Mouse (Mus musculus): ENCODE data around the gene Sdf2. TPM values are rescaled to one million over a fixed set of nuclear protein-coding genes. Genes with fewer than 3 reads are reported as not detected.

Gene Sdf2
- polyA plus RNA-seq, 1 experiment = 125 TPM

GRCm38 (mm10) chr11:78289146-78289763, 43.7 kb downstream of the Sdf2 start:
- H3K4me1 ChIP-seq (ENCODE audit: control insufficient read depth, insufficient read depth, insufficient read length, low read length) = peaks cover 5% of the 10 kb centered on the region; the same call in 1 of the 2 replicates
- H3K27ac ChIP-seq (ENCODE audit: insufficient read depth, low read depth, low read length) = peak overlapping the region; percentile 39
- no peak overlapping the region for H3K4me3 ChIP-seq (ENCODE audit: low read depth, low read length)
- no peak for TF ChIP-seq CTCF (IDR thresholded peaks at IDR 0.05; ENCODE audit: extremely low read depth, insufficient read length, insufficient replicate concordance, low read depth, low read length)
- no peak for TF ChIP-seq POLR2A (IDR thresholded peaks at IDR 0.05; ENCODE audit: low read depth, low read length)
- peaks cover 61% of the 10 kb centered on the region for H3K36me3 ChIP-seq (ENCODE audit: control insufficient read depth, insufficient read depth, low read length)
- H3K27me3 ChIP-seq (ENCODE audit: control insufficient read depth, insufficient read depth, low read length) = no peaks in the 10 kb centered on the region
- 31% methylated on average over 7 of the region's 7 CpGs for WGBS

GRCm38 (mm10) chr11:78290654-78291053, 45.1 kb downstream of the Sdf2 start, which contains the start of gene BC030499:
Gene BC030499 (plus strand): TSS chr11:78290841.
- TF ChIP-seq POLR2A (IDR thresholded peaks at IDR 0.05; ENCODE audit: low read depth, low read length) = no peak
- TF ChIP-seq CTCF (IDR thresholded peaks at IDR 0.05; ENCODE audit: extremely low read depth, insufficient read length, insufficient replicate concordance, low read depth, low read length) = no peak
- Histone ChIP-seq H3K27ac (ENCODE audit: insufficient read depth, low read depth, low read length) (0 out of 2 replicates have a peak within 1 kb of the TSS, but pooled peaks have one; percentile 11), H3K4me1 (ENCODE audit: control insufficient read depth, insufficient read depth, insufficient read length, low read length) (peaks cover 6% of the 10 kb centered on the region; the same call in 1 of the 2 replicates), H3K27me3 (ENCODE audit: control insufficient read depth, insufficient read depth, low read length) (no peaks in the 10 kb centered on the region), H3K36me3 (ENCODE audit: control insufficient read depth, insufficient read depth, low read length) (peaks cover 48% of the 10 kb centered on the region), H3K4me3 (ENCODE audit: low read depth, low read length) (no peak within 1 kb of the TSS)
- 91% methylated on average over 4 of the region's 4 CpGs for WGBS

GRCm38 (mm10) chr11:78294585-78294984, 49.0 kb downstream of the Sdf2 start:
- TF ChIP-seq CTCF (IDR thresholded peaks at IDR 0.05; ENCODE audit: extremely low read depth, insufficient read length, insufficient replicate concordance, low read depth, low read length) (no peak), POLR2A (IDR thresholded peaks at IDR 0.05; ENCODE audit: low read depth, low read length) (no peak)
- H3K27ac ChIP-seq (ENCODE audit: insufficient read depth, low read depth, low read length) = no peak overlapping the region; the same call in 1 of the 2 replicates
- whole genome bisulfite sequencing = 65% methylated on average over 6 of the region's 6 CpGs

DNA sequence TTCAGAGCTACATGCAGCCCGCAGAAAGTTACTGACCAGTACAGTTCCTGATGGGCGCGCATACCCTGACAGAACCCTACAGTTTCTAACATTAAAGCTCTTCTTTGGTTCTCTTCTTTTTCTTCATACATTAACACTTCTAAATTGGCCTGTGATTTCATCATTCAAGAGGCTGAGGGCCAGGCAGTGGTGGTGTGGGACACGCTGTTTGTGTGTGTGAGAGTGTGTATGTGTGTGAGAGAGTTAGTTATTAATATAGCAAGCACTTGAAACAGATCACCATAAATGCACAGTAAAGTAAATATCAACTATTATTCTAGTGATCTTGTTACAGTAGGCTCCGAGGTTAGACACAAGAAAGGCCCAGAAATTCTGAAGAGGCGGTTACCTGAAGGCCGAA, 55.4 kb downstream of the Sdf2 start:
- TF ChIP-seq POLR2A (IDR thresholded peaks at IDR 0.05; ENCODE audit: low read depth, low read length) (no peak), CTCF (IDR thresholded peaks at IDR 0.05; ENCODE audit: extremely low read depth, insufficient read length, insufficient replicate concordance, low read depth, low read length) (no peak)
- Histone ChIP-seq H3K27me3 (ENCODE audit: control insufficient read depth, insufficient read depth, low read length) (no peaks in the 10 kb centered on the region), H3K4me3 (ENCODE audit: low read depth, low read length) (peak overlapping the region; percentile 80), H3K36me3 (ENCODE audit: control insufficient read depth, insufficient read depth, low read length) (peaks cover 4% of the 10 kb centered on the region; the same call in 1 of the 2 replicates), H3K27ac (ENCODE audit: insufficient read depth, low read depth, low read length) (no peak overlapping the region), H3K4me1 (ENCODE audit: control insufficient read depth, insufficient read depth, insufficient read length, low read length) (peaks cover 2% of the 10 kb centered on the region; the same call in 1 of the 2 replicates)
- 63% methylated on average over 7 of the region's 7 CpGs for WGBS

More at GRCm38 (mm10) chr11:78294585-78294984, 49.0 kb downstream of the Sdf2 start:
- Histone ChIP-seq H3K4me1 (ENCODE audit: control insufficient read depth, insufficient read depth, insufficient read length, low read length) (peaks cover 3% of the 10 kb centered on the region; the same call in 1 of the 2 replicates), H3K27me3 (ENCODE audit: control insufficient read depth, insufficient read depth, low read length) (no peaks in the 10 kb centered on the region), H3K4me3 (ENCODE audit: low read depth, low read length) (no peak overlapping the region), H3K36me3 (ENCODE audit: control insufficient read depth, insufficient read depth, low read length) (peaks cover 17% of the 10 kb centered on the region)

DNA sequence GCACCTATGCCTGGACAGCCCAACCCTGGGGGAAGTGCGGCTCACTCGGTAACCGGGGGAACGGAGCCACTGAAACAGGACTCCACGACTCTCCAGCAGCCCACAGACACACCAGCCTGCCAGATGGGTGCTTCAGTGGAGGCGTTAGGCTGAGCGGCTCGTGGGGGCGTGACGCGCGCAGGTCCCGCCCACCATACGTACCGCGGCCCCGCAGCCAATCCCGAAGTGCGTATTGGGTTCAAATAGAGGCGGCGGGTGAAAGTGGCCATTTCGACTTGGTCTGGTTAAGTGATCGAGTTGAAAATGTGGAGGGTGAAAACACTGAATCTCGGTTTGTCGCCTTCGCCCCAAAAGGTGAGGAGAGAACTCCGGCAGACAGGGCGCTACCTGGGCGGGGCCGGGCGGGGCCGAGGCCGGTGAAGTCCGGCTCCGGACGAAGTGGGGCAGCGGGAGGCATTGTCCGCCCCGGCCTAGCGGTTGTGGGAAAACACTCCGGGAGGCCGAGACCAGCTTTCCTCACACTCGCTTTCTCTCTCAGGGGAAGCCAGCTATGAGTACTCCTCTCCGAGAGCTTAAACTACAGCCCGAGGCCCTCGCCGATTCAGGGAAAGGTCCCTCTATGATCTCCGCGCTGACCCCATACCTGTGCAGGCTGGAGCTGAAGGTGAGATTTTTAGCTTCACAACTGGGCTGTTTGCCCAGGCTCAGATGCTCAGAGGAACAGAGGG, 56.0 kb downstream of the Sdf2 start, which contains the start of gene Spag5:
TSS of gene Spag5 (plus strand) at position 173 of the 728 bp plus-strand sequence.
- H3K27ac ChIP-seq (ENCODE audit: insufficient read depth, low read depth, low read length) = no peak within 1 kb of the TSS
- no peaks in the 10 kb centered on the region for H3K27me3 ChIP-seq (ENCODE audit: control insufficient read depth, insufficient read depth, low read length)
- peaks cover 4% of the 10 kb centered on the region; the same call in 1 of the 2 replicates for H3K36me3 ChIP-seq (ENCODE audit: control insufficient read depth, insufficient read depth, low read length)
- WGBS = under 1% methylated on average over 49 of the region's 49 CpGs
- peaks cover 2% of the 10 kb centered on the region; the same call in 1 of the 2 replicates for H3K4me1 ChIP-seq (ENCODE audit: control insufficient read depth, insufficient read depth, insufficient read length, low read length)
- peak within 1 kb of the TSS; percentile 80 for H3K4me3 ChIP-seq (ENCODE audit: low read depth, low read length)
- TF ChIP-seq CTCF (IDR thresholded peaks at IDR 0.05; ENCODE audit: extremely low read depth, insufficient read length, insufficient replicate concordance, low read depth, low read length) (no peak), POLR2A (IDR thresholded peaks at IDR 0.05; ENCODE audit: low read depth, low read length) (no peak)

Other genes starting within 250 kb of the Sdf2 start
- 3.8 and 3.9 TPM in 2 replicates for gene Dhrs13, start 213.5 kb upstream of the Sdf2 start, polyA plus RNA-seq (2012; rRNA removed)
- gene Flot2, start 207.8 kb upstream of the Sdf2 start, polyA plus RNA-seq (2012; rRNA removed) = 16.2 and 19.7 TPM in 2 replicates
- 12.2 and 17.3 TPM in 2 replicates for gene Eral1, start 165.4 kb upstream of the Sdf2 start, polyA plus RNA-seq (2012; rRNA removed)
- 13.1 and 29.2 TPM in 2 replicates for gene Fam222b, start 151.1 kb upstream of the Sdf2 start, polyA plus RNA-seq (2012; rRNA removed)
- gene Traf4, start 80.2 kb upstream of the Sdf2 start, polyA plus RNA-seq (2012; rRNA removed) = 50.3 and 99.5 TPM in 2 replicates
- gene Nek8, start 69.1 kb upstream of the Sdf2 start, polyA plus RNA-seq (2012; rRNA removed) = 5.0 and 6.6 TPM in 2 replicates
- gene Tlcd1, start 69.0 kb upstream of the Sdf2 start, polyA plus RNA-seq (2012; rRNA removed) = 15.0 and 15.3 TPM in 2 replicates
- gene Rpl23a, start 62.2 kb upstream of the Sdf2 start, polyA plus RNA-seq (2012; rRNA removed) = 31.9 and 66.4 TPM in 2 replicates
- 12.2 and 13.0 TPM in 2 replicates for gene Rab34, start 57.3 kb upstream of the Sdf2 start, polyA plus RNA-seq (2012; rRNA removed)
- gene Proca1, start 52.4 kb upstream of the Sdf2 start, polyA plus RNA-seq (2012; rRNA removed) = 0.11 TPM in 1 of 2 replicates, not detected in the other
- gene Supt6, start 241 bp downstream of the Sdf2 start, polyA plus RNA-seq (2012; rRNA removed) = 19.2 and 28.5 TPM in 2 replicates
- gene 2610507B11Rik, start 16.0 kb downstream of the Sdf2 start, polyA plus RNA-seq (2012; rRNA removed) = 38.2 and 51.7 TPM in 2 replicates
- 0.14 and 0.18 TPM in 2 replicates for gene BC030499, start 45.1 kb downstream of the Sdf2 start, polyA plus RNA-seq (2012; rRNA removed)
- 5.1 and 7.5 TPM in 2 replicates for gene Spag5, start 55.8 kb downstream of the Sdf2 start, polyA plus RNA-seq (2012; rRNA removed)
- gene Aldoc, start 77.2 kb downstream of the Sdf2 start, polyA plus RNA-seq (2012; rRNA removed) = 8.8 and 11.7 TPM in 2 replicates
- 47.6 and 70.8 TPM in 2 replicates for gene Pigs, start 82.7 kb downstream of the Sdf2 start, polyA plus RNA-seq (2012; rRNA removed)
- gene Unc119, start 97.7 kb downstream of the Sdf2 start, polyA plus RNA-seq (2012; rRNA removed) = 12.7 and 13.3 TPM in 2 replicates
- 0.06 TPM in 1 of 2 replicates, not detected in the other for gene Foxn1, start 140.8 kb downstream of the Sdf2 start, polyA plus RNA-seq (2012; rRNA removed)
- 24.9 and 374 TPM in 2 replicates for gene Slc13a2, start 176.5 kb downstream of the Sdf2 start, polyA plus RNA-seq (2012; rRNA removed)
- gene Slc46a1, start 220.0 kb downstream of the Sdf2 start, polyA plus RNA-seq (2012; rRNA removed) = 117 and 341 TPM in 2 replicates